Comparison of ENCODE assay signal across 16 mouse cellular contexts in genomic region chr14:12583536-12583935, GRCm38 (mm10).
"Had no signal": no experiment of that assay in that cellular context is flagged by ENCODE, and none has a peak within 500 bp of the region (broad histone marks: within the 10 kb centered on the region; RNA-seq: fewer than 3 reads in every experiment).

No protein-coding gene starts in this region.

- H3K4me2 ChIP-seq: liver, embryonic 12.5 days; lung, embryonic 14.5 days; midbrain, embryonic 12.5 days; neural tube, embryonic 13.5 days; neural tube, embryonic 15.5 days; stomach, embryonic 15.5 days had no signal

- H3K4me3 ChIP-seq: liver, embryonic 12.5 days; midbrain, embryonic 12.5 days; myocyte; neural tube, embryonic 13.5 days; neural tube, embryonic 15.5 days; stomach, embryonic 15.5 days had no signal

- ATAC-seq: liver, embryonic 12.5 days had no signal

- H3K4me1 ChIP-seq: liver, embryonic 12.5 days had no signal

- DNase-seq: lung, adult 18-20 months; lung, embryonic 14.5 days; lung, postnatal 10 days; lung, postnatal 4 days; right cerebral cortex, postnatal 14 days; thymus, adult 2 months; thymus, postnatal 25 days; thymus, postnatal 4 days had no signal

- H3K9me3 ChIP-seq: liver, embryonic 12.5 days; midbrain, embryonic 12.5 days; neural tube, embryonic 13.5 days; neural tube, embryonic 15.5 days; stomach, embryonic 15.5 days had no signal

- H3K27ac ChIP-seq: liver, embryonic 12.5 days; liver, embryonic 14.5 days; midbrain, embryonic 12.5 days; neural tube, embryonic 13.5 days; neural tube, embryonic 15.5 days; stomach, embryonic 15.5 days; stomach, postnatal 0 days had no signal

- H3K9ac ChIP-seq: liver, embryonic 12.5 days; liver, embryonic 14.5 days; lung, embryonic 14.5 days; midbrain, embryonic 12.5 days; neural tube, embryonic 13.5 days; neural tube, embryonic 15.5 days; stomach, embryonic 15.5 days had no signal

- H3K36me3 ChIP-seq: liver, embryonic 12.5 days; midbrain, embryonic 12.5 days; neural tube, embryonic 15.5 days; stomach, embryonic 15.5 days had no signal

- H3K27me3 ChIP-seq: liver, embryonic 12.5 days; midbrain, embryonic 12.5 days; neural tube, embryonic 13.5 days; neural tube, embryonic 15.5 days; stomach, embryonic 15.5 days had no signal
